Mouse (Mus musculus): ENCODE measurements around the gene Mettl13.

GRCm38 (mm10) chr1:162531584-162531983, 16.8 kb downstream of the Mettl13 start:
- TF ChIP-seq CTCF (IDR thresholded peaks at IDR 0.05; ENCODE audit: insufficient read depth, low read length) (no peak; the same call in 1 of the 2 replicates), POLR2A (IDR thresholded peaks at IDR 0.05; ENCODE audit: borderline replicate concordance, extremely low read depth, low read depth, low read length) (no peak)

All from lung, adult 2 months (tissue).